Mouse (Mus musculus): ENCODE measurements at regions not wholly inside any gene's neighbourhood (a gene's known extent, or its start where the extent isn't known, plus 50 kb on each side); places are given as distances from the start of the nearest gene placed in this dataset.

DNA sequence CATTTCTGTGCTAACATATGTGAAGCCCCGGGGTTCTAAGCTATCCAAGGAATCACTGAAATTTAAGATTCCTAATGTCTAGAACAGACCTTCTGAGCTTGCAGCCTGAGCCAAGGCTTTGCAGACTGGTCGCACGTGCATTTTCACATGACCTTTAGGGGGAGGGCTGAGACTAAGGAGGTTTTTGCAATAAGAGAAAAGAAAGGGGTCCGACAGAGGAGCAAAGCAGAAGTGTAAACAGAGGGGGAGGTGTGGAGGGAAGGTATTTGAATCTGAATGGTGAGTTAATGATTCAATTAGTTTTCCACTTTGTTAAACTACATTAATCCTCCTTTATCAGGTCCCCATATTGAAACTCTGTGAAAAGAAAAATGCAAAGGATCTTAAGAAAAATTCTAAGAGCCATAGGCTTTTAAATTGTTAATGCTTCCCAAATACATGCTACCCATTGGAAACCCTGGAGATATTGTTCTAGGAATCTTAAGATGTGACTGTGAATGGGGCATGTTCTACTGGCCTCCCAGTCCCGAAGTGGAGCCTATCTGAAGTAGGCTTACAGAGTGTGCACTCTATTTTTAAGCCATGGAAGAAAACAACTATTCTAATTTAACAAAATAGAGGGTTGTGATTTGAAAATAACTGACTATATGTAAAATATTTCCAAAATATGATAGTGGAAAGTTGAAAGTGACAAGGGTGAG, 322.9 kb downstream of the Epha7 start:
- TF ChIP-seq CTCF (IDR thresholded peaks at IDR 0.05; ENCODE audit: low read depth), result no peak
- Histone ChIP-seq H3K9ac (no peak overlapping the region), H3K4me2 (no peak overlapping the region), H3K36me3 (ENCODE audit: insufficient read depth) (no peaks in the 10 kb centered on the region), H3K9me3 (ENCODE audit: low read depth, low read length) (no peaks in the 10 kb centered on the region), H3K4me3 (ENCODE audit: low read depth, low read length) (no peak overlapping the region), H3K27ac (ENCODE audit: low read depth) (no peak overlapping the region), H3K27me3 (ENCODE audit: insufficient read depth, low read length) (no peaks in the 10 kb centered on the region), H3K4me1 (ENCODE audit: insufficient read depth) (peaks cover 3% of the 10 kb centered on the region; the same call in 1 of the 2 replicates)
- no peak for DNase-seq
- ATAC-seq (ENCODE audit: insufficient read depth), result no peak
- 31% methylated on average over 5 of the region's 5 CpGs for WGBS

DNA sequence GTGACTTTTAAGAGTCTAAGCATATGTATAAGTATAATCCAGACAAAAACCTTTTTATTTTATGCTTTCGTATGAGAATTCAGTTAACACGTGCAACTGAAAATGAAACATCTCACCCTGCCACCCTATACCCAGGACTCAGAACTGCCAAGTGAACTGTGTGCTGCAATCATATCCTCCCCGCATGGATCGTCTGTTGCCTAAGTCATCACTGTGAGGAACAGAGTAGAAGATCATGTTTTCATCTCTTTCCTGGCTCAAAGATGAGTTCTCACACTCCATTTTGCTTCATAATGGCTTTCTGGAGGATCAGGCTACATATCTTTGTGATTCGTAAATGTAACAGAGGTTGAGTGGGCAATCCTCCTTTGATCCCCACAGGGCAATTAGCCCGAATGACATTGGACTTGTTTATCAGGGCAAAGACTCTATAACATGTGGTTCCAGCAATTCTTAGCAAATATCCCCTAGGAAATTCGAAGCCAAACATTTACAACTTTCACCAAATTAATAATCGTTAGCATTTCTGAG, 325.9 kb downstream of the Epha7 start:
- no peak overlapping the region for H3K4me3 ChIP-seq (ENCODE audit: low read depth, low read length)
- H3K9ac ChIP-seq, result no peak overlapping the region
- TF ChIP-seq CTCF (IDR thresholded peaks at IDR 0.05; ENCODE audit: low read depth), result no peak
- ATAC-seq (ENCODE audit: insufficient read depth) (peak; percentile 72), DNase-seq (peak; percentile 78)
- no peaks in the 10 kb centered on the region for H3K27me3 ChIP-seq (ENCODE audit: insufficient read depth, low read length)
- 41% methylated on average over 8 of the region's 8 CpGs for WGBS
- H3K4me2 ChIP-seq, result no peak overlapping the region
- no peaks in the 10 kb centered on the region for H3K36me3 ChIP-seq (ENCODE audit: insufficient read depth)
- no peak overlapping the region for H3K27ac ChIP-seq (ENCODE audit: low read depth)
- H3K9me3 ChIP-seq (ENCODE audit: low read depth, low read length), result no peaks in the 10 kb centered on the region
- peaks cover 3% of the 10 kb centered on the region; the same call in 1 of the 2 replicates for H3K4me1 ChIP-seq (ENCODE audit: insufficient read depth)

DNA sequence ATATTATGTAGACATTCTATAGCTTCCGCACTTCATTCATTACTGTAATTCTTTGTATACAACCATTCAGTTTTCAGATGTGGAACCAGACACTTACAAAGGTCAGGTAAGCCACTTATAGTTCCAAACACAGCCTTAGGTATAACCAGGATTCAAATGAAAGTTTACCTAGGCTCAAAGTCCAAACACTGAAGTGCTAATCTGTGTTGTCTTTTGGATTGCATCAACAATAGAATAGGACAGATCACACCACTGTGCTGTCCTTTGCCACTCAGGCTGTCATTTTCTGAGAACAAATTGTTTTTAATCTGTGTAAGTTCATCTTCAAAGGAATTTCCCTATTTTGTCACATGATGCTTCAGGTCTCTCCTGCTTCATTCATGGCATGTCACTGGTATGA, 330.5 kb downstream of the Epha7 start:
- TF ChIP-seq CTCF (IDR thresholded peaks at IDR 0.05; ENCODE audit: low read depth), result no peak
- H3K4me1 ChIP-seq (ENCODE audit: insufficient read depth), result no peaks in the 10 kb centered on the region
- no peak overlapping the region for H3K4me3 ChIP-seq (ENCODE audit: low read depth, low read length)
- 85% methylated on average over 1 of the region's 1 CpGs for WGBS
- no peaks in the 10 kb centered on the region for H3K9me3 ChIP-seq (ENCODE audit: low read depth, low read length)
- no peak for DNase-seq
- no peak overlapping the region for H3K9ac ChIP-seq
- H3K27ac ChIP-seq (ENCODE audit: low read depth), result no peak overlapping the region
- H3K36me3 ChIP-seq (ENCODE audit: insufficient read depth), result no peaks in the 10 kb centered on the region
- no peak for ATAC-seq (ENCODE audit: insufficient read depth)
- no peaks in the 10 kb centered on the region for H3K27me3 ChIP-seq (ENCODE audit: insufficient read depth, low read length)
- no peak overlapping the region for H3K4me2 ChIP-seq

DNA sequence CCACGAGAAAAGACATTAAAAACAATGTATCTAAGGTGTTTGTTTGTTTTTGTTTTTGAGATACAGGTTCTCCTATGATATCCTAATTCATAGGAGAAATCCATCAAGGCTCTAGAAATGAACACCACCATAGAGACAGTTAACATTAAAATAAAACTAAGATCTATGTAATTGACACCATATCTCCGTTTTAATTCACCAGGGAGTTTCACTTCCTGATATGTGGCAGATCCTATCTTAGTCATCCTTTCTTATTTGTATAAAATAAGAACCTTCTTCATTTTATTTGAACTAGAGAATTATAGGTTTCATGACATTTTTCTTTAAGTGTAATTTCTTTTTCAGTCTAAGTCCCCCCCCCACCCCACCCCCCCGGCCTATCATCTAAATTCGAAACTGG, 332.3 kb downstream of the Epha7 start:
- Histone ChIP-seq H3K27me3 (ENCODE audit: insufficient read depth, low read length) (no peaks in the 10 kb centered on the region), H3K9me3 (ENCODE audit: low read depth, low read length) (no peaks in the 10 kb centered on the region), H3K4me2 (no peak overlapping the region), H3K36me3 (ENCODE audit: insufficient read depth) (no peaks in the 10 kb centered on the region), H3K4me1 (ENCODE audit: insufficient read depth) (no peaks in the 10 kb centered on the region), H3K27ac (ENCODE audit: low read depth) (no peak overlapping the region), H3K4me3 (ENCODE audit: low read depth, low read length) (no peak overlapping the region), H3K9ac (no peak overlapping the region)
- no peak for ATAC-seq (ENCODE audit: insufficient read depth)
- DNase-seq, result no peak
- 78% methylated on average over 4 of the region's 4 CpGs for WGBS
- no peak for TF ChIP-seq CTCF (IDR thresholded peaks at IDR 0.05; ENCODE audit: low read depth)

DNA sequence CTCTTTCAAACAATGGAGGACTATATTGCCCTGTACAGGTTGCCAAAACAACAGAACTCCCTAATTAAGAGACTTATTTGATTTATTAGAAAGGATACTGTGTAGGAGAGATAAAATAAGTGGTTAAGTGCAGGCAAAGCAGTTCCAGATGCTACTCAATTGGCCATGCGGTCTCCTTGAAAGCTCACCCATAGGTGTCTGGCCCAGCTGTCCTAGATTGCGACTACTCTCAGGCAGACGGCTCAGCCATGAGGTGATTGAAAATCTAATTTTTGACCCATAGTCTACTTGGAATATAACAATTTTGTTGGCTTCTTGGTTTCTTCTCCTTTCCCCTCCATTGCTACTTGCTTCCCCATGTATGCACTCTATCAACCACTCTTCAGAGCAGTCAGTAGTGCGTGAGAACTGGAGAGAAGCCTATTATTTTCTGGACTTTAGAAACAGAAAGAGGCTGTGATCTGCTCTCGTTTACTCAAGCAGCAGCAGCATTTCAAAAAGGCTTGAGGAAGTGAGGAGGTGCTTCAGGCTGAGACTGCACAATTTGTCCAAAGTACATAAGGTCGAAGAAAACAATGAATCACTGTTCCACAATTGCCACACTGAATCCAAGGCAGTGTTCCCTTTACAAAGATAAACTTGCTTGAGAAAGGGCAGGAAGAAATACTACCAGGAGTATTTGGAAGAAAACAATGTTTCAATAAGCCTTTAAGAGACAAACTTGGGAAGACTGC, 339.4 kb downstream of the Epha7 start:
- no peaks in the 10 kb centered on the region for H3K36me3 ChIP-seq (ENCODE audit: insufficient read depth)
- peak overlapping the region; percentile 13; the same call in 1 of the 2 replicates for H3K27ac ChIP-seq (ENCODE audit: low read depth)
- no peaks in the 10 kb centered on the region for H3K9me3 ChIP-seq (ENCODE audit: low read depth, low read length)
- H3K9ac ChIP-seq, result no peak overlapping the region
- DNase-seq, result peak; percentile 58
- H3K27me3 ChIP-seq (ENCODE audit: insufficient read depth, low read length), result no peaks in the 10 kb centered on the region
- H3K4me1 ChIP-seq (ENCODE audit: insufficient read depth), result no peaks in the 10 kb centered on the region
- TF ChIP-seq CTCF (IDR thresholded peaks at IDR 0.05; ENCODE audit: low read depth), result no peak
- H3K4me2 ChIP-seq, result no peak overlapping the region
- WGBS, result 55% methylated on average over 6 of the region's 6 CpGs
- no peak overlapping the region for H3K4me3 ChIP-seq (ENCODE audit: low read depth, low read length)
- peak; percentile 63; the same call in 1 of the 2 replicates for ATAC-seq (ENCODE audit: insufficient read depth)

DNA sequence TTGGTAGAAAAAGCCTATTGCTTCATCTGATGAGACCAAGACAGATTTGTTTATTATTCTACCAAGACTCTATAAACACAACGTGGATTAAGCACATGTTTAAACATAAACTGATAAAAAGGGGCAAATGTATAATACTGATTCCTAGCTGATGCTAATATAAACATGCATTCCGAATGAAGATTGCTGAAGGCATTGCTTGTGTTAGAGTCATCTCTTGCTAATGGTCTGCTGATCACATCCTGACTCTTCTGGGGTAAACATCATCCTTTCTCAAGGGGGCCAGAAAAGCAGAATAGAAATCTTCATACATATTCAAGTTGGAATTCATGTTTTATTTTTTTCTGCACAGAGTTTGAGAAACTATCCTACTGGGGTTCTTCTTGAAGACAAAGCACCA, 369.6 kb downstream of the Epha7 start:
- Histone ChIP-seq H3K9me3 (ENCODE audit: low read depth, low read length) (no peaks in the 10 kb centered on the region; the same call in 1 of the 2 replicates), H3K9ac (no peak overlapping the region), H3K27ac (ENCODE audit: low read depth) (no peak overlapping the region), H3K4me3 (ENCODE audit: low read depth, low read length) (no peak overlapping the region), H3K27me3 (ENCODE audit: insufficient read depth, low read length) (no peaks in the 10 kb centered on the region), H3K36me3 (ENCODE audit: insufficient read depth) (no peaks in the 10 kb centered on the region), H3K4me2 (no peak overlapping the region), H3K4me1 (ENCODE audit: insufficient read depth) (no peaks in the 10 kb centered on the region)
- peak; percentile 63; the same call in 1 of the 2 replicates for ATAC-seq (ENCODE audit: insufficient read depth)
- 33% methylated on average over 2 of the region's 2 CpGs for whole genome bisulfite sequencing
- peak; percentile 48 for DNase-seq
- no peak for TF ChIP-seq CTCF (IDR thresholded peaks at IDR 0.05; ENCODE audit: low read depth)

DNA sequence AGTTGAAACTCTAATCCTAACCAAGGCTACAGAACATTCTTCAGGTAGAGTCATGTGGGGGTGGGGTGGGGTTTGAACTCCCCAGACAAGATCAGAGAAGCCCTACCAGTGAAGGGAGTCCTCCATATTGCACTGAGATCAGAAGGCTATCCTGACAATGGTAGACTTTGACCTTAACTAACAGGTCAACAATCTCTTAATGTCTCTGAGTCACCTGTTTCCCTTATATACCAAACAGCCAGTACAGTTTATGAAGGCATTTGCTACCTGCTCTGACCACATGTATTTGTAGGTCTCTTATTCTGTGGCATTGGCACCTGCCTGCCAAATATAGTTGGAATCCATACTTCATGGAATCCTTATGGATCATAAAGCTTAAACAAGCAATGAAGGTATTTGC, 370.5 kb downstream of the Epha7 start:
- H3K27ac ChIP-seq (ENCODE audit: low read depth), result no peak overlapping the region
- no peak for TF ChIP-seq CTCF (IDR thresholded peaks at IDR 0.05; ENCODE audit: low read depth)
- no peak overlapping the region for H3K9ac ChIP-seq

More for the DNA sequence above, 370.5 kb downstream of the Epha7 start:
- no peak overlapping the region for H3K4me3 ChIP-seq (ENCODE audit: low read depth, low read length)
- no peaks in the 10 kb centered on the region for H3K4me1 ChIP-seq (ENCODE audit: insufficient read depth)
- DNase-seq, result no peak
- no peak overlapping the region for H3K4me2 ChIP-seq
- no peaks in the 10 kb centered on the region; the same call in 1 of the 2 replicates for H3K9me3 ChIP-seq (ENCODE audit: low read depth, low read length)
- ATAC-seq (ENCODE audit: insufficient read depth), result no peak
- no peaks in the 10 kb centered on the region for H3K27me3 ChIP-seq (ENCODE audit: insufficient read depth, low read length)
- H3K36me3 ChIP-seq (ENCODE audit: insufficient read depth), result no peaks in the 10 kb centered on the region
